Mouse (Mus musculus) brain, embryonic 14.5 days (tissue): ENCODE results near the gene Ago3. TPM values are rescaled to one million over a fixed set of nuclear protein-coding genes. Genes with fewer than 3 reads are reported as not detected.

Experiments used
- DNase-seq: peaks from one replicate; pipeline ENCODE4 v3.0.0-alpha.2; 2011; ENCODE audit warnings: low read depth
- CTCF ChIP-seq: fragments of 200-500 bp; IDR thresholded peaks from 2 replicates; pipeline ENCODE4 v1.5.1; 2012; ENCODE audit warnings: inconsistent platforms, mild to moderate bottlenecking, moderate library complexity, borderline replicate concordance; ENCODE audit not compliant: insufficient read depth, insufficient read length; ENCODE audit errors: extremely low read depth
- POLR2A ChIP-seq: fragments of 200-500 bp; IDR thresholded peaks from 2 replicates; pipeline ENCODE4 v1.6.1; 2012; ENCODE audit warnings: mild to moderate bottlenecking, inconsistent platforms, borderline replicate concordance; ENCODE audit not compliant: poor library complexity, insufficient read depth, insufficient read length, severe bottlenecking; ENCODE audit errors: extremely low read depth
- polyA plus RNA-seq: library from polyadenylated mRNA; depleted of rRNA; stranded (reverse); fragments of >200 nt; gene quantifications from 2 replicates; pipeline ENCODE4 v1.2.3, GENCODE M21; 2012

Gene Ago3
- polyA plus RNA-seq, 1 experiment, result 7.6 TPM

- no peak for TF ChIP-seq POLR2A
- peak; percentile 24; the same call in 1 of the 2 replicates for TF ChIP-seq CTCF
- DNase-seq, result no peak
Measured at GRCm38 (mm10) chr4:126306058-126306457, 123.3 kb downstream of the Ago3 start.

GRCm38 (mm10) chr4:126305428-126305827 lies 123.9 kb downstream of the Ago3 start:
- no peak for DNase-seq
- TF ChIP-seq POLR2A, result no peak
- no peak for TF ChIP-seq CTCF

- DNase-seq, result no peak
- TF ChIP-seq POLR2A, result no peak
- TF ChIP-seq CTCF, result peak; percentile 16; the same call in 1 of the 2 replicates
Measured at GRCm38 (mm10) chr4:126303877-126304276, 125.5 kb downstream of the Ago3 start.

GRCm38 (mm10) chr4:126301584-126302309 lies 127.6 kb downstream of the Ago3 start:
- TF ChIP-seq CTCF (no peak), POLR2A (no peak)
- DNase-seq, result no peak

DNA sequence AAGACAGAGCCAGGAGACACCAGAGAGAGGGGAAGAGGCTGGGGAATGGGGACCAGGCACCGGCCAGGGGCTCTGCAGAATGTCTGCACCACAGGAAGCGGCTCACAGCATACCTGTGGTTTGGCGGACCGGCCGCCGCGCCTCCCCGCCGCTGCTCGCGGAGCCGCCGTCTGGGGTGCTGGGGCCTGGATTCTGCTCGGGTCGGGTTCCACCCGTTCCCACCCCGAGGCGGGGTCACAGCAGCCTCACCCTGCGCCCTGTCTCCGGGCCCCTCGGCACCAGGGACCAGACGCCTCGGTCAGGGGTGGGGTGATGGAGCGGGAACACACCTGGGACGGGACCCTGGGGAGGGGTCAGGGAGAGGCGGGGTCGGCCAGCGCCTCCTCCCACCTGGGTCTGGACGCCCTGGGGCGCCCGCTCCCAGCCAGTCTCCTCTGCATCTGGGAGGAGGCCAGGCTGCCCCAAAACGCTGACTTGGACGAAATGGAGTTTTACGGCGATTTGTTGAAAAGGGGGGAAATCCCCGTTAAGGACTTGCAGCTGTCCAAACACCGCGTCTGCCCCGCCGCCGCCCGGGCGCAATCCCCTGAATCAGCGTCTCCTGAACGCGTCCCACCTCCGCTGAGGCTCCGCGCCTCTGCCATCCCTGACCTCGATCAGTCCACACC lies 128.3 kb downstream of the Ago3 start:
- no peak for DNase-seq
- TF ChIP-seq CTCF (no peak), POLR2A (no peak)

DNA sequence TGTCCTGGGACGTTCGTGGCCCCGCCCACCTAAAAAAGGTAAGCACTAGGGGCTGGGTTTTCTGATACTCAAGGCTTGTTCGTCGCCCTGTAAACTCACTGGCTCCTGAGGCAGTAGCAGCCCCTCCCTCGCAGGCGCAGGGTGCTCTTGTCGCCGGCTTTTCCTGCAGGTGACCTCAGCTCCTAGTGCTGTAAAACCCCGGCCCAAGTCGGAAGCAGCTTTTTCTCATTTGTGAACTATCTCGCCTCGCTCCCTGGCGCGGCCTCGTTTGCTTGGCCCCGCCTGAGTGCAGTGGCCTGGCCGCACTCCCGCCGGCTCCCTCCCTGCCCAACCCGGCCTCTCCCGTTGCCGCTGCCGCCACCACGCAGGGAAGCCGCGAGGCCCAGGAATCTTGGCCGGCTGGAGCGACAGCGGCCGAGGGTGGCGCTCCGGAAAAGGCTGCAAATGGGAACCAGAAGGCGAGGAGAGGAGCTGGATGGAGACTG lies 132.7 kb downstream of the Ago3 start:
- peak; percentile 58 for DNase-seq
- no peak for TF ChIP-seq POLR2A
- no peak for TF ChIP-seq CTCF

GRCm38 (mm10) chr4:126295937-126296336 lies 133.4 kb downstream of the Ago3 start:
- TF ChIP-seq POLR2A (no peak), CTCF (no peak)
- no peak for DNase-seq

DNA sequence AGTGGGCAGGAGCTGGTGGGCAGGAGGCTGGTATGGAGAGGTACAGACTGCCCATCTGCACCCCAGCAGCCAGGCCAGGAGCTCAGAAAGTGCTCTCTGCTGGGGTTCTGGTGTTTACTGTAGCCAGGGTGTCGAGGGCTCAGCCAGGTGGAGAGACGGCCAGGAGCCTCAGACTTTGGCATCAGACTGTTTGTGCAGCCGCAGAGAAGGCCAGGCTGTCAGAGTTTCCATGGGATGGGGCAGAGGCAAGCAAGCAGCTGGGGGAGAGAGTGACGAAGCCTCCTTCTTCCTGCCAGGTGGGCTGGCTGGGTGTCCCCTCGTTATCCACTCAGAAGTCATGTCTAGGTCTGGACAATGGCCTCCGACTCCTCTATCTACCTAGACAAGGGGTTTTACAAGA lies 134.2 kb downstream of the Ago3 start:
- no peak for DNase-seq
- no peak for TF ChIP-seq POLR2A

DNA sequence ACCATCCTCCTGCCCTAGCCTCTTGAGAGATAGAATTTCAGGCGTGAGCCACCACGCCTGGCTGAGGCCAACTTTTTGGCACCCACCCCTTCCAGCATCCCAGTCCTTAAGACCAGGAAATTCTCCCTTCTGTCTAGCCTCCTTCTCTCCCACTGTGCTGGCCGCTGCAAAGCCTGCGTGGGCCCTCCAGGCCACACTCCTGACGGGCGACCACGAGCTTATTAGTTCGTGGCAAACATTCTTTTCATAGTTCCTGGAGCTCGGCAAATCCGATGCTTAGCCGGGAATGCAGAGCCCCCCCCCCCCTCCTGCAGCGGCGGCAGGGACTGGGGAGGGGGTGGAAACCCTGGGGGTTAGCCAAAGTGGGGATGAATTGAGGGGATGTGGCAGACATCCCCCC lies 138.2 kb downstream of the Ago3 start:
- TF ChIP-seq POLR2A (no peak), CTCF (no peak)

GRCm38 (mm10) chr4:126290314-126290713 lies 139.0 kb downstream of the Ago3 start:
- no peak for DNase-seq
- TF ChIP-seq POLR2A (no peak), CTCF (no peak)

More for the DNA sequence above, 138.2 kb downstream of the Ago3 start:
- DNase-seq, result no peak

- no peak for DNase-seq
- TF ChIP-seq CTCF, result no peak
- no peak for TF ChIP-seq POLR2A
Measured at GRCm38 (mm10) chr4:126288085-126288666, 141.2 kb downstream of the Ago3 start.

GRCm38 (mm10) chr4:126287302-126287995 lies 141.9 kb downstream of the Ago3 start:
- TF ChIP-seq POLR2A (no peak), CTCF (no peak)
- no peak for DNase-seq
